Mouse (Mus musculus): ENCODE results near the gene Dpp6.

GRCm38 (mm10) chr5:27262751-27263150 lies 445.7 kb downstream of the Dpp6 start:
- TF ChIP-seq MYOD1 (IDR thresholded peaks at IDR 0.05; ENCODE audit: control insufficient read depth, insufficient read length, low read depth) = no peak
- TF ChIP-seq CTCF (IDR thresholded peaks at IDR 0.05; ENCODE audit: control insufficient read depth, insufficient read depth, insufficient read length) = no peak
- no peak for TF ChIP-seq FOSL1 (IDR thresholded peaks at IDR 0.05; ENCODE audit: insufficient read depth, low read length, poor library complexity, severe bottlenecking)

All from C2C12 (cell line).